Mouse (Mus musculus) forebrain, embryonic 14.5 days (tissue): ENCODE data around the gene Cd68. TPM values are rescaled to one million over a fixed set of nuclear protein-coding genes. Genes with fewer than 3 reads are reported as not detected.
"Not testable (repeated sequence)": the region's sequence is repeated elsewhere in the genome, so short reads cannot be mapped to it uniquely, and the experiment has no call there.

ENCODE experiments used
- ATAC-seq: fragments of 200-750 bp; cut with Nextera tagmentation; 2 replicates; pipeline ENCODE4 v1.8.0; 2017; ENCODE audit warnings: mild to moderate bottlenecking, moderate library complexity
- DNase-seq: peaks from one replicate; pipeline ENCODE4 v3.0.0-alpha.2; 2015; ENCODE audit warnings: low spot score
- H3K27ac ChIP-seq: fragments of 300-500 bp; sonication (generic); 2 replicates; pipeline ENCODE4 v1.5.1; 2014; ENCODE audit warnings: low read depth, mild to moderate bottlenecking, control low read depth, low read length, moderate library complexity
- H3K27me3 ChIP-seq: fragments of 300-500 bp; sonication (generic); replicated peaks from 2 replicates; pipeline ENCODE4 v1.6.1; 2014; ENCODE audit warnings: low read length, control low read depth, mixed read lengths; ENCODE audit not compliant: control insufficient read depth, insufficient read depth
- H3K36me3 ChIP-seq: fragments of 300-500 bp; sonication (generic); 2 replicates; pipeline ENCODE4 v1.6.1; 2014; ENCODE audit warnings: low read length, control low read depth; ENCODE audit not compliant: control insufficient read depth, insufficient read depth
- H3K4me1 ChIP-seq: fragments of 300-500 bp; sonication (generic); 2 replicates; pipeline ENCODE4 v1.6.1; 2014; ENCODE audit warnings: antibody characterized with exemption, low read length, control low read depth; ENCODE audit not compliant: control insufficient read depth, insufficient read depth
- H3K4me2 ChIP-seq: fragments of 300-500 bp; sonication (generic); 2 replicates; pipeline ENCODE4 v1.6.1; 2014; ENCODE audit warnings: mild to moderate bottlenecking, control low read depth, low read length
- H3K4me3 ChIP-seq: fragments of 300-500 bp; sonication (generic); 2 replicates; pipeline ENCODE4 v1.5.1; 2014; ENCODE audit warnings: low read depth, low read length, control low read depth
- H3K9ac ChIP-seq: fragments of 300-500 bp; sonication (generic); 2 replicates; pipeline ENCODE4 v1.6.1; 2014; ENCODE audit warnings: mild to moderate bottlenecking, low read length, control low read depth, moderate library complexity
- H3K9me3 ChIP-seq: fragments of 300-500 bp; sonication (generic); replicated peaks from 2 replicates; pipeline ENCODE4 v1.6.1; 2016; ENCODE audit warnings: low read length, control low read depth, mixed read lengths; ENCODE audit not compliant: control insufficient read depth
- WGBS: fragments of 180-500 bp; shearing (Covaris S2); extraction: QIAGEN DNeasy Blood & Tissue Kit; methylation state at CpG from one replicate; pipeline ENCODE4 v1.1.7; 2014; 5-methylcytosine and 5-hydroxymethylcytosine counted together
- polyA plus RNA-seq: library from polyadenylated mRNA; unstranded; fragments of >200 nt; fragmentation: Nextera tagmentation; extraction: Ambion mirVana; gene quantifications from 2 replicates; pipeline ENCODE4 v1.2.1, GENCODE M21; 2014

Cd68 gene
- polyA plus RNA-seq, 1 experiment from 2014 or later: 9.6 TPM

- no peak overlapping the region for H3K4me2 ChIP-seq
- H3K27ac ChIP-seq: no peak overlapping the region
- no peaks in the 10 kb centered on the region for H3K9me3 ChIP-seq
- no peak for DNase-seq
- H3K27me3 ChIP-seq: no peaks in the 10 kb centered on the region
- no peaks in the 10 kb centered on the region for H3K36me3 ChIP-seq
- no peak overlapping the region for H3K4me3 ChIP-seq
- H3K9ac ChIP-seq: no peak overlapping the region
- ATAC-seq: no peak
- 87% methylated on average over 4 of the region's 4 CpGs for WGBS
- 0 out of 2 replicates have a peak, but pooled peaks cover 2% of the 10 kb centered on the region for H3K4me1 ChIP-seq
Measured at GRCm38 (mm10) chr11:69707873-69708381, 42.0 kb upstream of the Cd68 start.

- H3K4me3 ChIP-seq: no peak overlapping the region
- H3K4me2 ChIP-seq: no peak overlapping the region
- H3K4me1 ChIP-seq: 0 out of 2 replicates have a peak, but pooled peaks cover 2% of the 10 kb centered on the region
- WGBS: 87% methylated on average over 4 of the region's 4 CpGs
- no peak overlapping the region for H3K9ac ChIP-seq
- no peaks in the 10 kb centered on the region for H3K27me3 ChIP-seq
- H3K27ac ChIP-seq: 0 out of 2 replicates have a peak overlapping the region, but pooled peaks have one; percentile 27
- H3K9me3 ChIP-seq: no peaks in the 10 kb centered on the region
- H3K36me3 ChIP-seq: no peaks in the 10 kb centered on the region
- DNase-seq (no peak), ATAC-seq (no peak)
Measured at GRCm38 (mm10) chr11:69707480-69707847, 41.5 kb upstream of the Cd68 start.

DNA sequence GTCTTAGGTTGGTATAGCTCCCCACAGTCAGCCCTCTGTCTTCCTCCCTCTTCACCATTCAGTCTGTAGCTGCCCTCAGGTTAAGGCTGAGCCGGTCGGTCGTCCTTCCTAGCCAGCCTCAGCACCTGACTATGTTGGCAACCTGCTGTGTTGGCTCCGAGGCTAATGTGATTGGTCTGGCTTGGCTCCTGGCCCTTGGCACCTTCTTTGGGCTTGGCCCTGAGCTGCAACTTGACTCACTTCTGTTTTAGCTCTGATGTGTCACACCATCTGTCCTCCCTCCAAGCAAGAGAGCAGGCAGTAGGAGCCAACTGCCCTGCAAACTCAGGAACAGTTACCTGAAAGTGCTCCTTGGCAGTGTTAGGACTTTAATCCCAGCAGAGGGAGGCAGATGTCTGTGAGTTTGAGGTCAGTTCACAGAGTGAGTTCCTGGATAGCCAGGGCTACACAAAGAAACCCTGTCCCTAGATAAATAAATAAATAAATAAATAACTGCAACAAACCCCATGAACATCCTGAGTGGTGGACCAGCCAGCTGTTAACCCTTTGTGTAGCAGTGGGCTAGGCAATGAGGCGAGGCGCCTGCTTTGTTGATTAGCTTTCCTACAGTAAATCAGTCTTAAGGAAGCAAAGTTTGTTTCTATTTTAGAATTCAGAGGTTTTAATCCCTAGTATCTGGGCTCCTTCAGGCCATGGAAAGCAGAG lies 41.0 kb upstream of the Cd68 start:
- no peak for ATAC-seq
- no peak overlapping the region for H3K9ac ChIP-seq
- no peak overlapping the region for H3K4me3 ChIP-seq
- no peak overlapping the region for H3K4me2 ChIP-seq
- 47% methylated on average over 6 of the region's 6 CpGs for WGBS
- H3K9me3 ChIP-seq: no peaks in the 10 kb centered on the region
- H3K27me3 ChIP-seq: no peaks in the 10 kb centered on the region
- 0 out of 2 replicates have a peak, but pooled peaks cover 2% of the 10 kb centered on the region for H3K4me1 ChIP-seq
- peak; percentile 29 for DNase-seq
- no peaks in the 10 kb centered on the region for H3K36me3 ChIP-seq
- 0 out of 2 replicates have a peak overlapping the region, but pooled peaks have one; percentile 27 for H3K27ac ChIP-seq

DNA sequence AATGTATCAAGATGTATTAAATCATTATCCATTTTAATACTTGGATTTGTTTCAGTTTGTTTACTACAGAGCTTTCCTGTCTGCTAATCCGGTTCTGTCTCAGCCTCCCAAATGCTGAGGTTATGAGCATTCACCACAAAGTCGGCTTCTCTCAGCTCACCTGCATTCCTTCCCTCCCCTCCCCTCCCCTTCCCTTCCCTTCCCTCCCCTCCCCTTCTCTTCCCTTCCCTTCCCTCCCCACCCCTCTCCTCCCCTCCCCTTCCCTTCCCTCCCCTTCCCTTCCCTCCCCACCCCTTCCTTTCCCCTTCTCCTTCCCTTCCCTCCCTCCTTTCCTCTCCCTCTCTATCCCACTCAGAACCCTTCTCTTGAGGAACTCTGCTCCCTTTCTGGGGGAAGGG lies 38.7 kb upstream of the Cd68 start:
- DNase-seq (no peak), ATAC-seq (no peak)
- 0 out of 2 replicates have a peak, but pooled peaks cover 2% of the 10 kb centered on the region for H3K4me1 ChIP-seq
- H3K27me3 ChIP-seq: no peaks in the 10 kb centered on the region
- no peak overlapping the region for H3K27ac ChIP-seq
- no peak overlapping the region for H3K9ac ChIP-seq
- no peak overlapping the region for H3K4me2 ChIP-seq
- no peaks in the 10 kb centered on the region for H3K9me3 ChIP-seq
- no peak overlapping the region for H3K4me3 ChIP-seq
- H3K36me3 ChIP-seq: no peaks in the 10 kb centered on the region
- 48% methylated on average over 2 of the region's 2 CpGs for WGBS

GRCm38 (mm10) chr11:69703814-69704612 lies 38.1 kb upstream of the Cd68 start:
- Histone ChIP-seq H3K9me3 (no peaks in the 10 kb centered on the region), H3K36me3 (no peaks in the 10 kb centered on the region), H3K9ac (no peak overlapping the region), H3K4me2 (no peak overlapping the region), H3K27me3 (no peaks in the 10 kb centered on the region), H3K4me3 (no peak overlapping the region), H3K27ac (no peak overlapping the region), H3K4me1 (0 out of 2 replicates have a peak, but pooled peaks cover 2% of the 10 kb centered on the region)
- ATAC-seq (no peak), DNase-seq (no peak)
- WGBS: 67% methylated on average over 8 of the region's 8 CpGs

DNA sequence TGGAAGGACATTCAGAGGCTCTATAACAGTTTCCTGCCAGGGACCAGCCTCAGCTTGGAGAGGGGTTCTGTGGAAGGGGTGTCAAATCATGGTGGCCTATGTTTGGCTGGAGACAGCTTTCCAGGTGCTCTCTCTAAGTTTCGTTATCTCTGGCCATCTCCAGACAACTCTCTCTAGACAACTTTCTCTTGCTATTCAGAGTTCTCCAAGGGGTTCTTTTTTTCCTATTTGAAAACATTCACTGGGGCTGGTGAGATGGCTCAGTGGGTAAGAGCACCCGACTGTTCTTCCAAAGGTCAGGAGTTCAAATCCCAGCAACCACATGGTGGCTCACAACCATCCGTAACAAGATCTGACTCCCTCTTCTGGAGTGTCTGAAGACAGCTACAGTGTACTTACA lies 37.4 kb upstream of the Cd68 start:
- 73% methylated on average over 2 of the region's 3 CpGs for WGBS
- not testable (repeated sequence) for H3K36me3 ChIP-seq, H3K4me2 ChIP-seq, DNase-seq, H3K4me3 ChIP-seq, ATAC-seq, H3K9me3 ChIP-seq, H3K27me3 ChIP-seq, H3K9ac ChIP-seq, H3K27ac ChIP-seq, H3K4me1 ChIP-seq

- 93% methylated on average over 10 of the region's 10 CpGs for WGBS
- not testable (repeated sequence) for H3K27me3 ChIP-seq, H3K4me1 ChIP-seq, H3K9me3 ChIP-seq, H3K4me2 ChIP-seq, DNase-seq, H3K4me3 ChIP-seq, H3K9ac ChIP-seq, H3K27ac ChIP-seq, H3K36me3 ChIP-seq, ATAC-seq
Measured at GRCm38 (mm10) chr11:69702886-69703285, 36.9 kb upstream of the Cd68 start.

DNA sequence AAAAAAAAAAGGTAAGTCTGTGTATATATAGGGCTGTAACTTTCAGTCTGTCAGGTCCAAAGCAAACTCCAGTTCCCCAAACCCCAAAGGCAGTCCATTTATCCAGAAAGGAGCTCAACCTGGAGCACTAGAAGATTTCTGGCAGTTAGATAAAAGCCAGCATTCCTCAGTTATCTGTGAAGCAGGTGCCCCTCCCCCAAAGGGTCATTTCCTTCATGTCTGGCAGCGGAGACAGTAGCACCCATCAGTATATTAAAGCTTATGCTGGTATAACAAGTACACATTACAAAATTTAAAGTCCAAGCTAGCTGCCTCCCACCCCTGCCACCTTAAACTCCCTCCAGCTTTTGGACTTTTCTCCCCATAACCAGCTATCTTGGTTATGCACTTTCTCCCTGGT lies 33.6 kb upstream of the Cd68 start:
- Histone ChIP-seq H3K4me3 (no peak overlapping the region), H3K9ac (no peak overlapping the region), H3K27me3 (no peaks in the 10 kb centered on the region), H3K36me3 (no peaks in the 10 kb centered on the region), H3K9me3 (no peaks in the 10 kb centered on the region), H3K4me1 (peaks cover 10% of the 10 kb centered on the region; the same call in 1 of the 2 replicates), H3K27ac (no peak overlapping the region), H3K4me2 (no peak overlapping the region)
- ATAC-seq: no peak
- no peak for DNase-seq
- WGBS: 84% methylated on average over 1 of the region's 1 CpGs

GRCm38 (mm10) chr11:69698574-69698973 lies 32.6 kb upstream of the Cd68 start:
- DNase-seq (no peak), ATAC-seq (no peak)
- Histone ChIP-seq H3K27ac (no peak overlapping the region), H3K36me3 (no peaks in the 10 kb centered on the region), H3K27me3 (no peaks in the 10 kb centered on the region), H3K4me1 (peaks cover 10% of the 10 kb centered on the region; the same call in 1 of the 2 replicates), H3K4me3 (no peak overlapping the region), H3K9me3 (no peaks in the 10 kb centered on the region), H3K9ac (no peak overlapping the region), H3K4me2 (no peak overlapping the region)
- 74% methylated on average over 5 of the region's 5 CpGs for WGBS
